Mouse (Mus musculus): Measurements from ENCODE around the gene Spef1. TPM values are rescaled to one million over a fixed set of nuclear protein-coding genes. Genes with fewer than 3 reads are reported as not detected.
"Not testable (repeated sequence)": the region's sequence is repeated elsewhere in the genome, so short reads cannot be mapped to it uniquely, and the experiment has no call there.

Spef1 gene
- 4.5 and 5.5 TPM in 2 replicates for polyA plus RNA-seq (2016; fragmentation: Nextera tagmentation; extraction: Ambion mirVana)

DNA sequence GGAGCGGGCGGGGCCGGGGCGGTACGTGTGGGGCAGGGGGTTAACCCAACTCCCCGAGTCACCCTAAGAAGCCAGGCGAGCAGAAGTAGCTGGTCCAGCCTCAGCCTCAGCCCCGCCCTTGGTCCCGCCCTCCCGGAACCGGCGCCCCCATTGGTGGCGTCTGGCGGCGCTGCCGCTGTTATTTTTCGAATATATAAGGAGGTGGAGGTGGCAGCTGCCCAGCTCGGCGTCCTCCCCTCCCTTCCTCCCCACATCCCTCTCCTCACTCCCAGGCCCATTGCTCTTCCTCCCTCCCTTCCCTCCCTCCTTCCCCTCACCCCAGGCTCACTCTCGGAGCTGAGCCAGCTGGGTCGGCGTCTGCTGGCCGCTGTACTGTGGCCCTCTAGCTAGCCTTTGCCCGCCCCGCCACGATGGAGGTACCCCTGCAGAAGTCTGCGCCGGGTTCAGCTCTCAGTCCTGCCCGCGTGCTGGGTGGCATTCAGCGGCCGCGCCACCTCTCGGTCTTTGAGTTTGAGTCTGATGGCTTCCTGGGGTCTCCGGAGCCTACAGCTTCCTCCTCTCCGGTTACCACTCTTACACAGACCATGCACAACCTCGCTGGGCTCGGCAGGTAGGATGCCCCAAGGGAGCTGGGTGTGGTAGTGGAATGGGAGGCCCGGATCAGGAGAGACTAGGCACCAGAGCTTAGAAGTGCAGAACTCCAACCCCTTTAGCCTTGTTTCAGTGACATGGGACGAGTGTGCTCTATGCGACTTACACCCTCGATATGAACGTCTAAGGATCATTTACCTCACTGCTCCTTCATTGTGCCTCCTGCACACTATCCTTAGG is at the start of gene Spef1, which contains the start of gene Cdc25b:
TSS of gene Spef1 (minus strand) at position 512 of the 831 bp plus-strand sequence.
TSS of gene Cdc25b (plus strand) at position 179 of the 831 bp plus-strand sequence.
- Histone ChIP-seq H3K27me3 (no peaks in the 10 kb centered on the region), H3K9ac (replicated peaks) (peak within 1 kb of the TSS; percentile 79), H3K9me3 (no peaks in the 10 kb centered on the region), H3K4me3 (replicated peaks) (peak within 1 kb of the TSS; percentile 69), H3K36me3 (peaks cover 21% of the 10 kb centered on the region), H3K27ac (peak within 1 kb of the TSS; percentile 83), H3K4me1 (replicated peaks) (peaks cover 41% of the 10 kb centered on the region), H3K4me2 (peak within 1 kb of the TSS; percentile 87)
- ATAC-seq (ENCODE audit: insufficient number of reproducible peaks, insufficient read depth, low FRiP score, low TSS enrichment, low read depth): peak; percentile 89
- under 1% methylated on average over 42 of the region's 43 CpGs for WGBS

DNA sequence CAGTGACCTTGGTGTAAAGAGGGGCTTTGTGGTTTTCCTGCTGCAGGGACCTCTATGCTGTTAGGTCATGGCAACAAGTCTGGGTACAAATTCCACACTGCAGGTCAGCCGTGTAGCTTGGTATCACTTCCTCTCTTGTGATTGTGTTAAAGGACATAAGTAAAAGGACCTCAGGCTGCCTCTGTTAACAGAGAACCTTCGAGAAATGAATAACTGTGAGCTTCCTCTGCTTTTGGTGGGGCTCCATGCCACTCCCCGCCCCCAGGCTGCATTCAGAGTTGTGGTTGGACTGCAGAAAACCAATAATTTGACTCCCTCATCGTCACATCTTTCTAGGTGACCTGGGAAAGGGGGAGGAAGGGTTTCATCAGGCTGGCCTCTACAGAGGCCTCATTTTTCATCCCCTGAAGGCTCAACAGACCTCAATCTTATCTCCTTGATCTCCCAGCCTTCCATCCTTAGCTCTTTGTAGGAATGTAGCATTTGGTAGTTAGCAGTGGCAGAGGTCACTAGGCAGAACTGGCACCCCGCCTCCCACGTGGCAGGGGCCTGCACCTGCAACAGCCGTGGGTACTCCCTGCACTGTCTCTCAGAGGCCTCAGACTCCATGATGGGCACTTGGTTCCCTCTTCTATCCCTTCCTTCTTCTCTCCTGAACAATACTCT is 48.0 kb upstream of the Spef1 start:
- Histone ChIP-seq H3K4me1 (replicated peaks) (peaks cover 18% of the 10 kb centered on the region), H3K27me3 (no peaks in the 10 kb centered on the region; the same call in 1 of the 2 replicates), H3K27ac (no peak overlapping the region), H3K4me3 (replicated peaks) (peak overlapping the region; percentile 56), H3K9me3 (no peaks in the 10 kb centered on the region), H3K4me2 (peak overlapping the region; percentile 81), H3K9ac (replicated peaks) (peak overlapping the region; percentile 31; the same call in 1 of the 2 replicates), H3K36me3 (peaks cover 25% of the 10 kb centered on the region)
- no peak for ATAC-seq (ENCODE audit: insufficient number of reproducible peaks, insufficient read depth, low FRiP score, low TSS enrichment, low read depth)
- 82% methylated on average over 7 of the region's 7 CpGs for WGBS

GRCm38 (mm10) chr2:131234127-131234650 is 47.1 kb upstream of the Spef1 start:
- peak overlapping the region; percentile 75 for H3K27ac ChIP-seq
- H3K9me3 ChIP-seq: no peaks in the 10 kb centered on the region
- H3K36me3 ChIP-seq: peaks cover 16% of the 10 kb centered on the region; the same call in 1 of the 2 replicates
- 10% methylated on average over 28 of the region's 28 CpGs for WGBS
- H3K4me1 ChIP-seq (replicated peaks): peaks cover 18% of the 10 kb centered on the region
- peak overlapping the region; percentile 56 for H3K4me3 ChIP-seq (replicated peaks)
- H3K27me3 ChIP-seq: no peaks in the 10 kb centered on the region; the same call in 1 of the 2 replicates
- peak overlapping the region; percentile 81 for H3K4me2 ChIP-seq
- H3K9ac ChIP-seq (replicated peaks): peak overlapping the region; percentile 76
- no peak for ATAC-seq (ENCODE audit: insufficient number of reproducible peaks, insufficient read depth, low FRiP score, low TSS enrichment, low read depth)

DNA sequence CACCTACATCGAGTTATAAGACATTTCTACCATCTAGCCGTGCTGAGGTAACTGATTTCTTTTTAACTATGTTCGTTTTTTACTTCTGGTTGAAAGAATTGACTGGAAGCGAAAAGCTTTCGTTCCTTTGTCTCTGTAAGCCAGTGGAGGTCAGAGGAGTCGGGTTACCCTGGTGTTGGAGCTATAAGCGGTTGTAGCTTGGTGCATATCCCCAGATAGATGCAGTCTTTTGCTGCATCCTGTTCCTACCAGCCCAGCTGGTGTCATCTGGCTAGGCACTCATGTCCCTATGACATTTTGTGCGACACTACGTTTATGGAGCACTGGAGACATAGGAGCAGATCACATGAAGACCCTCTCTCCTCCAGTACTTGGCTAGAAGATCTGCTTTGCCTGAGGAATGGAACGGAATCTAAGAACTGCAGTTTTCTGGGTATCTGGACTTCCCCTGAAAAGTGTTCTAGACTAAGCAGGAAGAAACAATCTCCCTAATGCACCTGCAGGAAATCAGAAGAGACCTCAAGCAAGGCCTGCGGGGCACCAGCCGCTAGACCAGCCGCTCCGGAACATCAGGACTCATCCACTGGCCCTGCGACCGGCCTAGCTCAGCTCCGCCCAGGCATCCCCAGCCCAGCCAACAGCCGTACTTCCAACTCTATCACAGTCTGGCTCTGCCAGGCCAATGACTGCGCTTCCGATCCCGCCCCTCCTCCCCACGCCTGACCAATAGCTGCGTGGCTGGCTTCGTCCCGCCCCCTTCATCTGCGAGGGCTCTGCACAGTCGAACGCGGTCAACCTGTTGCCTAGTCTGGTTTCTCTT is 46.4 kb upstream of the Spef1 start, which contains the start of gene Mavs:
TSS of gene Mavs (plus strand) at position 757 of the 820 bp plus-strand sequence.
- no peaks in the 10 kb centered on the region for H3K9me3 ChIP-seq
- peak within 1 kb of the TSS; percentile 81 for H3K4me2 ChIP-seq
- WGBS: 10% methylated on average over 29 of the region's 29 CpGs
- H3K9ac ChIP-seq (replicated peaks): peak within 1 kb of the TSS; percentile 76
- peak; percentile 100 for ATAC-seq (ENCODE audit: insufficient number of reproducible peaks, insufficient read depth, low FRiP score, low TSS enrichment, low read depth)
- no peaks in the 10 kb centered on the region; the same call in 1 of the 2 replicates for H3K27me3 ChIP-seq
- peak within 1 kb of the TSS; percentile 56 for H3K4me3 ChIP-seq (replicated peaks)
- peaks cover 18% of the 10 kb centered on the region for H3K4me1 ChIP-seq (replicated peaks)
- H3K36me3 ChIP-seq: peaks cover 9% of the 10 kb centered on the region; the same call in 1 of the 2 replicates
- peak within 1 kb of the TSS; percentile 79 for H3K27ac ChIP-seq

DNA sequence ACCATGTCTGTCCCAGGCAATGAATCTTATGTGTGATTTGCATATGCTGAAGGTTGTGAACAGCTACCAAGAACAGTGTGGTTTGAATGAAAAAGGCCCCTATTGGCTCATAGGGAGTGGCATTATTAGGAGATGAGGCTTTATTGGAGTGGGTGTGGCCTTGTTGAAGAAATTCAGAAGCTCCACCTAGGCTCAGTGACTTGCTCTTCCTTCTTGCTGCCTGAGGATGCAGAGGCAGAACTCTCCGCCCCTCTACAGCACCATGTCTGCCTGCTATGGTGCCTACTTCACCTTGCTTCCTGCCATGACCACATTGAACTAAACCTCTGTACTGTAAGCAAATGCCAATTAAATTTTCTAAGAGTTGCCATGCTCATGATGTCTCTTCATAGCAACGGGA is 45.5 kb upstream of the Spef1 start:
- Histone ChIP-seq H3K4me3 (replicated peaks) (no peak overlapping the region), H3K36me3 (peaks cover 7% of the 10 kb centered on the region; the same call in 1 of the 2 replicates), H3K27ac (no peak overlapping the region), H3K9ac (replicated peaks) (no peak overlapping the region), H3K4me2 (no peak overlapping the region), H3K27me3 (no peaks in the 10 kb centered on the region; the same call in 1 of the 2 replicates), H3K9me3 (no peaks in the 10 kb centered on the region), H3K4me1 (replicated peaks) (peaks cover 18% of the 10 kb centered on the region)
- 94% methylated on average over 2 of the region's 2 CpGs for WGBS
- no peak for ATAC-seq (ENCODE audit: insufficient number of reproducible peaks, insufficient read depth, low FRiP score, low TSS enrichment, low read depth)

- 89% methylated on average over 3 of the region's 3 CpGs for WGBS
- no peaks in the 10 kb centered on the region for H3K36me3 ChIP-seq
- no peak overlapping the region for H3K4me3 ChIP-seq (replicated peaks)
- H3K9ac ChIP-seq (replicated peaks): no peak overlapping the region
- no peaks in the 10 kb centered on the region for H3K4me1 ChIP-seq (replicated peaks)
- H3K27ac ChIP-seq: no peak overlapping the region
- no peaks in the 10 kb centered on the region for H3K9me3 ChIP-seq
- no peaks in the 10 kb centered on the region; the same call in 1 of the 2 replicates for H3K27me3 ChIP-seq
- no peak overlapping the region for H3K4me2 ChIP-seq
- ATAC-seq (ENCODE audit: insufficient number of reproducible peaks, insufficient read depth, low FRiP score, low TSS enrichment, low read depth): no peak
These were observed 40.2 kb upstream of the Spef1 start for GRCm38 (mm10) chr2:131227243-131227642.

GRCm38 (mm10) chr2:131226669-131227068 is 39.6 kb upstream of the Spef1 start:
- H3K4me1 ChIP-seq (replicated peaks); H3K4me2 ChIP-seq; H3K9me3 ChIP-seq; H3K27ac ChIP-seq; H3K9ac ChIP-seq (replicated peaks); H3K4me3 ChIP-seq (replicated peaks); H3K36me3 ChIP-seq; H3K27me3 ChIP-seq; ATAC-seq (ENCODE audit: insufficient number of reproducible peaks, insufficient read depth, low FRiP score, low TSS enrichment, low read depth): not testable (repeated sequence)
- 69% methylated on average over 2 of the region's 2 CpGs for WGBS

DNA sequence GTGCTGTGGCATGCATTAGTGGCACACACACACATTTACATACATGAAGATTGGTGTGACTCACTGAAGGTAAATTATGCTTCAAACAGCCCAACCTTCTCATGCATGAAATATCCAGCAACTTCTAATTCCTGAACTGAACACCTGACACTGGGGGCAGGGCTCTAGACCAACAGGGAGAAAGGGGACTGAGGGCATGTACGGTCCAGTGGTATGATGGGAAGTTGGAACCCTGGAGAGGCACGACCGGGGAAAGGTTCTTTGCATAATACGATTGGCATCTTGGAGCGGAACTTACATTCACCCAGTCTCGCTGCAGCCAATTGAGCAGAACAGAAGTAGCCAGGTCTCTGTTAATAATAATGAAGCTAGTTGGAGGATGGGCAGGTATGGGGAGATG is 38.1 kb upstream of the Spef1 start:
- Histone ChIP-seq H3K9ac (replicated peaks) (no peak overlapping the region), H3K36me3 (no peaks in the 10 kb centered on the region), H3K27ac (no peak overlapping the region), H3K9me3 (no peaks in the 10 kb centered on the region), H3K27me3 (no peaks in the 10 kb centered on the region), H3K4me2 (no peak overlapping the region), H3K4me3 (replicated peaks) (no peak overlapping the region), H3K4me1 (replicated peaks) (no peaks in the 10 kb centered on the region)
- 87% methylated on average over 6 of the region's 6 CpGs for WGBS
- ATAC-seq (ENCODE audit: insufficient number of reproducible peaks, insufficient read depth, low FRiP score, low TSS enrichment, low read depth): no peak

- no peaks in the 10 kb centered on the region for H3K27me3 ChIP-seq
- H3K4me1 ChIP-seq (replicated peaks): no peaks in the 10 kb centered on the region
- no peak overlapping the region for H3K4me3 ChIP-seq (replicated peaks)
- no peak overlapping the region for H3K4me2 ChIP-seq
- H3K27ac ChIP-seq: no peak overlapping the region
- H3K9me3 ChIP-seq: no peaks in the 10 kb centered on the region
- no peak for ATAC-seq (ENCODE audit: insufficient number of reproducible peaks, insufficient read depth, low FRiP score, low TSS enrichment, low read depth)
- H3K9ac ChIP-seq (replicated peaks): no peak overlapping the region
- 50% methylated on average over 1 of the region's 1 CpGs for WGBS
- H3K36me3 ChIP-seq: no peaks in the 10 kb centered on the region
These were observed 36.5 kb upstream of the Spef1 start for GRCm38 (mm10) chr2:131223569-131223968.

- H3K4me3 ChIP-seq (replicated peaks): no peak overlapping the region
- no peaks in the 10 kb centered on the region for H3K36me3 ChIP-seq
- H3K4me2 ChIP-seq: no peak overlapping the region
- 64% methylated on average over 5 of the region's 5 CpGs for WGBS
- no peak overlapping the region for H3K27ac ChIP-seq
- H3K27me3 ChIP-seq: no peaks in the 10 kb centered on the region
- no peaks in the 10 kb centered on the region for H3K9me3 ChIP-seq
- no peak for ATAC-seq (ENCODE audit: insufficient number of reproducible peaks, insufficient read depth, low FRiP score, low TSS enrichment, low read depth)
- H3K4me1 ChIP-seq (replicated peaks): no peaks in the 10 kb centered on the region
- no peak overlapping the region for H3K9ac ChIP-seq (replicated peaks)
These were observed 35.5 kb upstream of the Spef1 start for GRCm38 (mm10) chr2:131222562-131222961.

Data from limb, embryonic 12.5 days (tissue).